Mouse (Mus musculus) intestine, embryonic 14.5 days (tissue): ENCODE results near the gene Odf3l1. TPM values are rescaled to one million over a fixed set of nuclear protein-coding genes. Genes with fewer than 3 reads are reported as not detected.
"Not testable (repeated sequence)": the region's sequence is repeated elsewhere in the genome, so short reads cannot be mapped to it uniquely, and the experiment has no call there.

Experiments
- ATAC-seq: fragments of 200-750 bp; cut with Nextera tagmentation; replicated peaks from 2 replicates; pipeline ENCODE4 v1.8.0; 2017; ENCODE audit warnings: low read depth, moderate number of reproducible peaks, moderate TSS enrichment, moderate library complexity; ENCODE audit not compliant: low FRiP score, low TSS enrichment
- DNase-seq: peaks from one replicate; pipeline ENCODE4 v3.0.0-alpha.2; 2018; ENCODE audit warnings: low spot score
- H3K27ac ChIP-seq: fragments of 300-500 bp; sonication (generic); 2 replicates; pipeline ENCODE4 v1.5.1; 2014; ENCODE audit warnings: low read depth, mild to moderate bottlenecking, control low read depth
- H3K27me3 ChIP-seq: fragments of 300-500 bp; sonication (generic); replicated peaks from 2 replicates; pipeline ENCODE4 v1.6.1; 2014; ENCODE audit warnings: low read length, control low read depth; ENCODE audit not compliant: control insufficient read depth, insufficient read depth
- H3K36me3 ChIP-seq: fragments of 300-500 bp; sonication (generic); 2 replicates; pipeline ENCODE4 v1.6.1; 2014; ENCODE audit warnings: low read length, control low read depth; ENCODE audit not compliant: control insufficient read depth, insufficient read depth
- H3K4me1 ChIP-seq: fragments of 300-500 bp; sonication (generic); replicated peaks from 2 replicates; pipeline ENCODE4 v1.6.1; 2014; ENCODE audit warnings: low read length, control low read depth, mixed read lengths; ENCODE audit not compliant: control insufficient read depth, insufficient read depth
- H3K4me2 ChIP-seq: fragments of 300-500 bp; sonication (generic); 2 replicates; pipeline ENCODE4 v1.6.1; 2014; ENCODE audit warnings: low read length
- H3K4me3 ChIP-seq: fragments of 300-500 bp; sonication (generic); 2 replicates; pipeline ENCODE4 v1.5.1; 2014; ENCODE audit warnings: low read depth, low read length, control low read depth, mixed read lengths
- H3K9ac ChIP-seq: fragments of 300-500 bp; sonication (generic); 2 replicates; pipeline ENCODE4 v1.6.1; 2014; ENCODE audit warnings: mild to moderate bottlenecking, low read length
- H3K9me3 ChIP-seq: fragments of 300-500 bp; sonication (generic); 2 replicates; pipeline ENCODE4 v1.6.1; 2016; ENCODE audit warnings: low read length, control low read depth; ENCODE audit not compliant: control insufficient read depth
- WGBS: fragments of 180-500 bp; shearing (Covaris S2); extraction: QIAGEN DNeasy Blood & Tissue Kit; methylation state at CpG from one replicate; pipeline ENCODE4 v1.1.7; 2014; 5-methylcytosine and 5-hydroxymethylcytosine counted together
- polyA plus RNA-seq: library from polyadenylated mRNA; unstranded; fragments of >200 nt; fragmentation: Nextera tagmentation; extraction: Ambion mirVana; gene quantifications from 2 replicates; pipeline ENCODE4 v1.2.1, GENCODE M21; 2014

Odf3l1 gene
- polyA plus RNA-seq, result 1.6 and 1.8 TPM in 2 replicates

DNA sequence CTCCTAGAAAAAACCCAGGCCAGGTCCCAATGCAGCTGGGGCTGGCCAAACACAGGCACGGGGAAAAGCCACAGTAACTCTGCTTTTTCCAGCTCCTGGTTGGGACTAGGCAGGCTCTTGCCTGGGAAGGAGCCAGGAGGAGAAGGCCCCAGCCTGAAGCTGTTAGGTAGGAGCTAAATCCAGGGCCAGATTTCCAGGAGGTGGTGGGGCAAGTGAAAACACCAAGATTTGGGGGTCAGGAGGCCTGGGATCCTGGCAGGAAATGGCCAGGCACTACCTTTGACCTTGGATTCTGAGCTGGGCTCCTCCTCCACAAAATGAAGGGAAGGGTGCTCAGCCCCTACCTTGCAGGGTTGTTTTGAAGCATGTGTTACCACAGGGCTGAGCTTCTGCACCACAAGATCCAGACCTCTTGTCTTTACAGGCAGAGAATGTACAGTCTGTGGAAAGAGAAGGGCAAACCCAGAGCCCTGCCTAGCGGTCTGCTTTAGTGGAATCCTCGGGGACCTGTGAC is at the start of gene Odf3l1:
Gene Odf3l1, minus strand, starts transcription at position 464 of the 514 bp plus-strand sequence.
- Histone ChIP-seq H3K9me3 (no peaks in the 10 kb centered on the region), H3K9ac (peak within 1 kb of the TSS; percentile 63), H3K4me1 (peaks cover 57% of the 10 kb centered on the region), H3K4me2 (peak within 1 kb of the TSS; percentile 67), H3K4me3 (peak within 1 kb of the TSS; percentile 58), H3K27me3 (no peaks in the 10 kb centered on the region), H3K36me3 (no peaks in the 10 kb centered on the region), H3K27ac (peak within 1 kb of the TSS; percentile 54)
- ATAC-seq (no peak), DNase-seq (no peak)
- WGBS, result 2% methylated on average over 3 of the region's 3 CpGs

GRCm38 (mm10) chr9:56913991-56914390 is 49.5 kb upstream of the Odf3l1 start:
- Histone ChIP-seq H3K27ac (no peak overlapping the region), H3K9ac (no peak overlapping the region), H3K4me2 (no peak overlapping the region), H3K27me3 (no peaks in the 10 kb centered on the region), H3K9me3 (no peaks in the 10 kb centered on the region), H3K4me3 (no peak overlapping the region), H3K36me3 (peaks cover 36% of the 10 kb centered on the region), H3K4me1 (no peaks in the 10 kb centered on the region)
- DNase-seq (no peak), ATAC-seq (no peak)
- 75% methylated on average over 9 of the region's 9 CpGs for WGBS

DNA sequence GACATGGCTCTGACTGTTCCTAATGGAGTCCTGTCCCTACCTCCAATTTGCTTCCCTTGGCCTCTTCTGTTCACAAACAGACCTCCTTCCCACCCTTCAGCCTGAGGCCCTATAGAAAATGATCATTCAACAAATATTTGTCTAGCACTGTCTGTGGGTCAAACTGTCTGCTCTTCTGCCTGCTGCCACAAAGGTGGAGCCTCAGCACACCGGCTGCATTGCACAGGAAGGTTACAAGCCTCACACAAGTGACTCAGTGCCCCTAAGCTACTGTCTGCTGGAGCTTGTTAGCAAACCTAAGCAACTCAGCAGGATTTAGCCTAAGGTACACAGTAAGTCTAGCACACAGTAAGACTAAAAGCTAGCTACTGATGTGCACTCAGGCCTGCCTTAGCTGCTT is 46.5 kb upstream of the Odf3l1 start:
- DNase-seq (no peak), ATAC-seq (no peak)
- Histone ChIP-seq H3K9me3 (no peaks in the 10 kb centered on the region), H3K27ac (no peak overlapping the region), H3K4me1 (no peaks in the 10 kb centered on the region), H3K4me3 (no peak overlapping the region), H3K4me2 (no peak overlapping the region), H3K27me3 (no peaks in the 10 kb centered on the region), H3K36me3 (peaks cover 8% of the 10 kb centered on the region; the same call in 1 of the 2 replicates), H3K9ac (no peak overlapping the region)
- WGBS, result 22% methylated on average over 1 of the region's 1 CpGs

GRCm38 (mm10) chr9:56909991-56910390 is 45.5 kb upstream of the Odf3l1 start:
- not testable (repeated sequence) for ATAC-seq, H3K9me3 ChIP-seq, H3K36me3 ChIP-seq, H3K4me1 ChIP-seq, H3K9ac ChIP-seq, H3K4me3 ChIP-seq, H3K4me2 ChIP-seq, DNase-seq, H3K27ac ChIP-seq, H3K27me3 ChIP-seq
- 43% methylated on average over 4 of the region's 4 CpGs for WGBS

DNA sequence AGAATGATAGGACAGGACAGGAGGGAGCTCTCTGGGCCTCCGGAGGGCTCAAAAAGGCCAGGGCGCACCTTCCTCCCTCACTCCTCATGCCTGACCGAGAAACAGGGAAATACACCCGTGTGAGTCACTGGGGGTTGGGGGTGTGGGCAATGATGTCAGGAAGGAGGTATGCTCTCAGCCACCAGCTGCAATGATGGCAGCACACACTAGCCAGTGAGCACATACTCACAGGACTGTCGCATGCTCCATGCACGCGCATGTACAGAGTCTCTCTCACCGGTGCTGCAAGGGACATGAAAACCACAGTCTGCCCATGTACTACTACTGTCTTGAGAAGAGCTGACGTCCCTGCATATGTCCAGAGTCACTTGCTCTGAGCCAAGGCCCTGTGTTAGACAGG is 43.1 kb upstream of the Odf3l1 start:
- Histone ChIP-seq H3K27ac (no peak overlapping the region), H3K27me3 (no peaks in the 10 kb centered on the region), H3K4me2 (no peak overlapping the region), H3K9me3 (no peaks in the 10 kb centered on the region), H3K4me3 (no peak overlapping the region), H3K4me1 (no peaks in the 10 kb centered on the region), H3K36me3 (no peaks in the 10 kb centered on the region), H3K9ac (no peak overlapping the region)
- DNase-seq (peak; percentile 52), ATAC-seq (0 out of 2 replicates have a peak, but pooled peaks have one; percentile 4)
- 73% methylated on average over 9 of the region's 9 CpGs for WGBS

- Histone ChIP-seq H3K4me2 (no peak overlapping the region), H3K27me3 (no peaks in the 10 kb centered on the region), H3K36me3 (no peaks in the 10 kb centered on the region), H3K27ac (no peak overlapping the region), H3K9me3 (no peaks in the 10 kb centered on the region), H3K9ac (no peak overlapping the region), H3K4me1 (no peaks in the 10 kb centered on the region; the same call in 1 of the 2 replicates), H3K4me3 (no peak overlapping the region)
- DNase-seq (no peak), ATAC-seq (no peak)
- 79% methylated on average over 3 of the region's 3 CpGs for WGBS
Measured at GRCm38 (mm10) chr9:56903662-56904061, 39.2 kb upstream of the Odf3l1 start.

DNA sequence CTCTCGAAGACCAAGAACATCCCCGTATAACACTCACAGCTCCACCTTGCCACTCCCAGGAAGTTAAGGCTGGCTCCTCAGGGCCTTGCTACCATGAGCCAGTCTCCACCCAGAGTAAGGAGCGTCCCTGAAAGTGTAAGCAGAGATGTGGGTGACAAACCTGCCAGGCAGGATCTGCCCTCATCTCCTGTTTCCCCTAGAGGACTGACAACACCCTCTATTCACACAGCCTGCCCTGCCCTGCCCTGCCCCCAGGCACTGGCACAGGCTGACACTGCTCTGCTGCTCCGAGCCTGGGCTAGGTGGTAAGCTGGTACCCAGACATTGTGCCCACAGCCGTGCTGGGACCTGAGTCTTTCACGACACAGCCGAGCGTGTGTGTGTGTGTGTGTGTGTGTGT is 36.7 kb upstream of the Odf3l1 start:
- WGBS, result 59% methylated on average over 8 of the region's 8 CpGs
- no peaks in the 10 kb centered on the region; the same call in 1 of the 2 replicates for H3K4me1 ChIP-seq
- H3K4me2 ChIP-seq, result no peak overlapping the region
- no peaks in the 10 kb centered on the region for H3K27me3 ChIP-seq
- H3K27ac ChIP-seq, result no peak overlapping the region
- H3K9me3 ChIP-seq, result no peaks in the 10 kb centered on the region
- H3K36me3 ChIP-seq, result 0 out of 2 replicates have a peak, but pooled peaks cover 3% of the 10 kb centered on the region
- ATAC-seq, result no peak; the same call in 1 of the 2 replicates
- H3K4me3 ChIP-seq, result no peak overlapping the region
- no peak overlapping the region for H3K9ac ChIP-seq
- no peak for DNase-seq

DNA sequence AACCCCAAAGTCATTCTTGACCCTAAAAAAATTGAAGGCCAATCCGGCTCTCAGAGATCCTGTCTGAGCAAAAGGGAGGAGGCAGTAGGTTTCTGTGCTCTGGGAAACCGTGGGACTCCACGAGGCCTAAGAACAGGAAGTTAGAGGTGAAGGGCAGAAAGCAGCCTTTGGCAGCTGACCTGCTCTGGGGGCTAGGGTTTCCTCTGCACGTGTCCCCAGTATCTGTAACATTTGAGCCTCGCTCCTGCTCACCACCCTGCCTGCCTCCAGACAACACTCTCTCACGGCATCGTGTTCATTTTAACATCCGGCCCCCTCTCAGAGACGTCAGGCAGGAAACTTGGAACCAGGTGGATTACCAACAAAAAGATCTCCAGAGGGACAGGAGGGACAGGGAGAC is 36.1 kb upstream of the Odf3l1 start:
- ATAC-seq (no peak), DNase-seq (no peak)
- 39% methylated on average over 9 of the region's 9 CpGs for WGBS
- Histone ChIP-seq H3K36me3 (0 out of 2 replicates have a peak, but pooled peaks cover 7% of the 10 kb centered on the region), H3K4me2 (no peak overlapping the region), H3K27me3 (no peaks in the 10 kb centered on the region), H3K27ac (no peak overlapping the region), H3K4me1 (no peaks in the 10 kb centered on the region; the same call in 1 of the 2 replicates), H3K4me3 (no peak overlapping the region), H3K9ac (no peak overlapping the region), H3K9me3 (no peaks in the 10 kb centered on the region)

- Histone ChIP-seq H3K4me1 (no peaks in the 10 kb centered on the region; the same call in 1 of the 2 replicates), H3K36me3 (0 out of 2 replicates have a peak, but pooled peaks cover 7% of the 10 kb centered on the region), H3K4me3 (no peak overlapping the region), H3K27ac (no peak overlapping the region), H3K4me2 (no peak overlapping the region), H3K27me3 (no peaks in the 10 kb centered on the region), H3K9me3 (no peaks in the 10 kb centered on the region), H3K9ac (no peak overlapping the region)
- no peak for ATAC-seq
- DNase-seq, result no peak
Measured at GRCm38 (mm10) chr9:56900060-56900459, 35.6 kb upstream of the Odf3l1 start.
